Mouse (Mus musculus): ENCODE data around the gene Lrrc23. TPM values are rescaled to one million over a fixed set of nuclear protein-coding genes. Genes with fewer than 3 reads are reported as not detected.
"Not testable (repeated sequence)": the region's sequence is repeated elsewhere in the genome, so short reads cannot be mapped to it uniquely, and the experiment has no call there.

Gene Lrrc23
- 1 to 10 TPM in 1 of 2 experiments, under 1 TPM in 1; 0.51 to 1.0 TPM for total RNA-seq (2021)
- long read RNA-seq, experiment 1, result 0 reads
- long read RNA-seq, experiment 2, result 0 reads

GRCm38 (mm10) chr6:124779222-124779983 is at the start of gene Lrrc23:
Gene Lrrc23, minus strand, starts transcription at chr6:124779727.
- intact Hi-C loops (cut with DNase I), result no loop called here
- peak; percentile 36 to 51 for DNase-seq

DNA sequence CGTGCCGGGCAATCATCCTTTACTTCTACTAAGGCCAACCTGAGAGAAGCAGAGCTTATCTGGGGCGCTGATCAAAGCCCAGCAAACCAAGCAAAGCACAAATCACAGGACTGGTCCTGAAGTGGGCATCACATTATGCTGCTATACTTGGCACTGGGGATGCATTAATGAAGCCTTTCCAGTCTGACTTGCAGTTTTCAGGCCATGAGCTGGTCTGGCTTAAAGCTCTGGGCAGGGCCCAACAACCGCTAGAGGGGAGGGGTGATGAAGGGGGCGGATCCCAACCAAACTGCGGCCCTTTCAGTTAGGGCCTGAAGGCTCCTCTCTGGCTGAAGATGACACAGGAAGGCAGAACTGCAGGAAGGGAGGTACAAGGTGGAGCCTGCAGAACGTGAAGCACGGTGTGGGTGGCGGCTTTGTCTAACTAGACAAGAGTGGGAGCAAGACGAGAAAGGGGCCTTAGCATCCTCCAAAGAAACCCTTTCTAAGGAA is 48.6 kb upstream of the Lrrc23 start:
- peak; percentile 34 to 39 for DNase-seq
- intact Hi-C loops (cut with DNase I), result no loop called here

DNA sequence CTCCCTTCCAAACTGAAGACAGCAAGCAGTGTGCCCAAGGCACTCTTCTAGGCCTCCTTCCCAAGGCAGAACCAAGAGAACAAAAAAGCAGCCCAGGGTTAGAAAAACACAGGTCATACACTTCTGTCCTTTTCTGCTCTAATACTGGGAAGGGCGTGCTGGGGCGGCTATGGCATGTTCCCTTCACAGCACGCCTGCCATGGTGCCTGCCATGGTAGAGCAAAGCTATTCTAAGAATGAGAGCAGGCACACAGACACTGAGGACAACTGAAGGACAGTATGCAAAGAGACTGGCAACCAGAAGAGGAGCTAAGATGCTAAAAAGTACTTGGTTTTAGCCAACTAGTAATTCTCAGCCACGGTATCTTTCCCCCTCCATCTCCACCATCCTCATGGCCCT is 42.5 kb upstream of the Lrrc23 start:
- intact Hi-C loops (cut with DNase I), result no loop called here
- DNase-seq, result no peak

DNA sequence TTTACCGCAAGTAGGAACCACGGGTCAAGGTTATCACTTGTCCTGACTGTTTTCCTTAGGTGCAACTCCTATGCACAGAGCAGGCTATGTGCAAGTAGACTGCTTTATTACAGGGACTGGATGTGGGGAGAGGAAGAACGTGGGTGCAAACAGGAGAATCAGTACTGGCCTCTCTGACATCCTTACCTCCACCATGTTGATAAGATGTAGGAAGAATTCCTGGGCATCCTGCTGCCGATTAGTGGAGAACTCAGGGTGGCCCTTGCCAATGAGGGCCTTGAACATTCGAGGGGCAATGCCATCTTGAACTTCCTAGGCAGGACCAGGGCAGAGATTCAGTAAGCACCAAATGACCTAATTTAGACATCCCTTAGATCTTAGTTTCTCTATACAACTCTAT is 41.4 kb upstream of the Lrrc23 start:
- intact Hi-C loops (cut with DNase I), result no loop called here
- no peak for DNase-seq

- intact Hi-C loops (cut with DNase I), result no loop called here
- no peak for DNase-seq
Observed at GRCm38 (mm10) chr6:124817971-124818370, 38.4 kb upstream of the Lrrc23 start.

- intact Hi-C loops (cut with DNase I), result no loop called here
- DNase-seq, result no peak
Observed at GRCm38 (mm10) chr6:124817563-124817962, 38.0 kb upstream of the Lrrc23 start.

DNA sequence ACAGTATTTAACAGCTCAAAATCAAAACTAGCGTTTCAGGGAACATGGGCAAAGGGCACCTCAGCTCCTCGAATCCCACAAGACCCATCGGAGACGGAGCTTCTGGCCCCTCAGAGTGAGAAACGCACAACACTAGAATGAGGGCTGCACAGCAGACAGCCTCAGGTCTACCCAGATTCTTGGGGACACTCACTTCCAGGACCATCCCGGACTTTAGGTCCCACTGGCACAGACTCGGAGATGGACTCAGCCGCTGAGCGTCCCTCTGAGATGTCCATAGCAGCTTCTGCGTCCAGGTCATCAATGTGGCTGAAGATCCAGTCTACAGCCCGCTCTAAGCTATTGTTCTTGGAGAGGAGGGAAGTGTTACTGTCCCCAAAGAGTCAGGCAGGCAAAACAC is 37.6 kb upstream of the Lrrc23 start:
- intact Hi-C loops (cut with DNase I), result no loop called here
- DNase-seq, result no peak

- no peak for DNase-seq
- intact Hi-C loops (cut with DNase I), result no loop called here
Observed at GRCm38 (mm10) chr6:124816611-124817010, 37.1 kb upstream of the Lrrc23 start.

- DNase-seq, result no peak
- intact Hi-C loops (cut with DNase I), result no loop called here
Observed at GRCm38 (mm10) chr6:124814858-124815774, 35.6 kb upstream of the Lrrc23 start.

GRCm38 (mm10) chr6:124814448-124814847 is 34.9 kb upstream of the Lrrc23 start:
- intact Hi-C loops (cut with DNase I), result no loop called here
- no peak for DNase-seq

GRCm38 (mm10) chr6:124813933-124814332 is 34.4 kb upstream of the Lrrc23 start, which contains the start of gene Tpi1:
Gene Tpi1, minus strand, starts transcription at chr6:124814296.
- intact Hi-C loops (cut with DNase I), result no loop called here
- DNase-seq, result peak; percentile 88 to 93

- DNase-seq, result peak; percentile 62 to 70
- intact Hi-C loops (cut with DNase I), result no loop called here
Observed at GRCm38 (mm10) chr6:124813496-124813895, 34.0 kb upstream of the Lrrc23 start.

GRCm38 (mm10) chr6:124812848-124813247 is 33.3 kb upstream of the Lrrc23 start:
- intact Hi-C loops (cut with DNase I), result no loop called here
- DNase-seq, result no peak

DNA sequence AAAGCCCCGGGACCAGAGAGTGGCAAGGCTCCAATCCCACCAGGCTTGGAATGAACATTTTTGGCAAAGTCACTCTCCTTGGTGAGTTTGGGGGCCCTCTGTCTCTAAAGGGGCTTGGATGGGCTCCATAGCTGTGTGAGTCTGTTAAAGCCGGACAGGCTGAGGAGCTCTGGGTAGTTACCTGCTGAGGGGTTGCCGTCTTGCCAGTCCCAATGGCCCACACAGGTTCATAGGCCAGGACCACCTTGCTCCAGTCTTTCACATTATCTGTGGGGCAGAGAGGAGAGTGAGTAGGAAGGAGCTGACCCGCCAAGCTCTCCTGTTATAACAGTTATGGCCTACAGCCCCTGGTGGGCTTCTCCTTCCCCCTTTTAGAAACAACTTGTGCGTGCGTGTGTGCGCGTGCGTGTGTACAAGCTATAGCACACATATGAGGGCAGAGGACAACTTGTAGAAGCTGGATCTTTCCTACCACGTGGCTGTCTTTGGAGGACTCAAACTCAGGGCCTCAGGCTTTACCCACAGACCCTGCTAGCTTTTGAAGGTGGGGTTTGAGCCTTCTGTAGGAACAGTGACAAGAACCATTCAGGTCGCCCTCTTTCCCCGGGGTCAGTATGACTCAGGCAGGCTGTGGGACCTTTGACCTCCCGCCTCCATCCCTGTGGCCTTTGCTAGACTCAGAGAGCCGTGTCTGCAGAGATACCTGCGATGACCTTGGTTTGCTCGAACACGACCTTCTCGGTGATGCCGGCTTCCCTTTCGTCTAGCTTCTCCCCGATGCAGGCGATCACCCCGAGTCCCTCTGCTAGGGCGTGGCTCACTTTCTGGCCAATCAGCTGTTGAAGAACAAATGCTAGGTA is 32.4 kb upstream of the Lrrc23 start:
- no peak for DNase-seq
- intact Hi-C loops (cut with DNase I), result no loop called here

DNA sequence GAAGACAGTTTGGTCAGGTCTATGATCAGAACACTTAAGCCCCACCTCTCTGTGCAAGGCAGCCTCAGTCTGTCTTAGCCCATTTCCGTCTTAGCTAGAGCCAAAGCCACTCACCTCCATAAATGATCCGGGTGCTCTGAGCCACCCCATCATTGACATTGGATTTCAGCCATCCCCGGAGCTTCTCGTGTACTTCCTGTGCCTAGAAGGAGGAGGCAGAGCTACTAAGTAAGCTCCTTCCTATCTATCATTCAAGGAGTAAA is 31.8 kb upstream of the Lrrc23 start:
- intact Hi-C loops (cut with DNase I), result no loop called here
- DNase-seq, result no peak

- intact Hi-C loops (cut with DNase I), result not testable (repeated sequence)
Observed at GRCm38 (mm10) chr6:124810566-124811402, 31.3 kb upstream of the Lrrc23 start.

DNA sequence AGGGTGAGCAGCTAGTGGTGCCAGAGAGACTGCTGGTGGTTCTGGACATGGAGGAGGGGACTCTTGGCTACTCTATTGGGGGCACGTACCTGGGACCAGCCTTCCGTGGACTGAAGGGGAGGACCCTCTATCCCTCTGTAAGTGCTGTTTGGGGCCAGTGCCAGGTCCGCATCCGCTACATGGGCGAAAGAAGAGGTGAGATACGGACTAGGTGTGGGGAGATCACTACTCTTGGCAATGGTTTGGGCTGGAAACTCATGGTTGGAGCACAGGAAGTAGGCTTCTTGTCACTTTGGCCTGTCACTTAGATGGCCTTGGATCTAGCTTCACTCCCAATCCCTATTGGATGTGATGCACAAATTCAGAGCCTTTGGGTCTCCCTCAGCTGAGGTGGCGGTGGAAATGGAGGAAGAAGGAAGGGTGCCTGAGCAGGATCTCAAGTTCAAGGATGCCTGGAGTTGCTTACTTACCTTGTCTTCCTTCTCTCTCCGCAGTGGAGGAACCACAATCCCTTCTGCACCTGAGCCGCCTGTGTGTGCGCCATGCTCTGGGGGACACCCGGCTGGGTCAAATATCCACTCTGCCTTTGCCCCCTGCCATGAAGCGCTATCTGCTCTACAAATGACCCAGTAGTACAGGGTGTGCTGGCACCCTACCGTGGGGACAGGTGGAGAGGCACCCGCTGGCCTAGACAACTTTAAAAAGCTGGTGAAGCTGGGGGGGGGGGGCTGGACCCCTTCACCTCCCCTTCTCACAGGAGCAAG is 30.4 kb upstream of the Lrrc23 start:
- intact Hi-C loops (cut with DNase I), result loop anchor here (5.0 kb wide), 1 partner anchor 53 kb away; the partner anchor contains the start of genes Atn1 and Gm45234

More at GRCm38 (mm10) chr6:124810566-124811402, 31.3 kb upstream of the Lrrc23 start:
- not testable (repeated sequence) for DNase-seq

DNA sequence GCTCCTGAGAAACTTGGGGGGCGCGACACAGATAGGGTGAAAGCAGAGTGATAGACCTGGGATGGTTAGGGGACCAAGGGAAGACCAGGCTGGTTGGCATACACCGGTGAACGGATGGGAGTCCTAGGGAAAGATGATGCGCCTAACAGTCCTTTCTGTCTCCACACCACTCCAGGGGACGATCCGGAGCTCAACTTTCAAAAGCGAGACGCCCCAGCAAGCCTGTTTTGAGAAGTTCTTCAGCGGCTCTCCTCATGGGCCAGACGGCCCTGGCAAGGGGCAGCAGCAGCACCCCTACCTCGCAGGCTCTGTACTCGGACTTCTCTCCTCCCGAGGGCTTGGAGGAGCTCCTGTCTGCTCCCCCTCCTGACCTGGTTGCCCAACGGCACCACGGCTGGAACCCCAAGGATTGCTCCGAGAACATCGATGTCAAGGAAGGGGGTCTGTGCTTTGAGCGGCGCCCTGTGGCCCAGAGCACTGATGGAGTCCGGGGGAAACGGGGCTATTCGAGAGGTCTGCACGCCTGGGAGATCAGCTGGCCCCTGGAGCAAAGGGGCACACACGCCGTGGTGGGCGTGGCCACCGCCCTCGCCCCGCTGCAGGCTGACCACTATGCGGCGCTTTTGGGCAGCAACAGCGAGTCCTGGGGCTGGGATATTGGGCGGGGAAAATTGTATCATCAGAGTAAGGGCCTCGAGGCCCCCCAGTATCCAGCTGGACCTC is 29.7 kb upstream of the Lrrc23 start:
- intact Hi-C loops (cut with DNase I), result loop anchor here (5.0 kb wide), 1 partner anchor 52 kb away; the partner anchor contains the start of genes Atn1 and Gm45234
- DNase-seq, result peak; percentile 87 to 90

More for the DNA sequence above, 30.4 kb upstream of the Lrrc23 start:
- no peak for DNase-seq
